Mouse (Mus musculus) common myeloid progenitor, adult 5-6 weeks (primary cell): ENCODE measurements around the gene Mapk9. TPM values are rescaled to one million over a fixed set of nuclear protein-coding genes. Genes with fewer than 3 reads are reported as not detected.
"Not testable (repeated sequence)": the region's sequence is repeated elsewhere in the genome, so short reads cannot be mapped to it uniquely, and the experiment has no call there.

Source experiments
- ATAC-seq: replicated peaks from 2 replicates; pipeline ENCODE4 v1.8.0; 2016; ENCODE audit warnings: low read depth, mild to moderate bottlenecking, moderate TSS enrichment, inconsistent platforms; ENCODE audit not compliant: poor library complexity, severe bottlenecking
- total RNA-seq: library from RNA; stranded (forward); fragments of 200-1000, 187-1606 nt; gene quantifications from 2 replicates; pipeline ENCODE4 v1.2.3, GENCODE M21; 2017

The Mapk9 gene
- 51.6 and 60.3 TPM in 2 replicates for total RNA-seq

DNA sequence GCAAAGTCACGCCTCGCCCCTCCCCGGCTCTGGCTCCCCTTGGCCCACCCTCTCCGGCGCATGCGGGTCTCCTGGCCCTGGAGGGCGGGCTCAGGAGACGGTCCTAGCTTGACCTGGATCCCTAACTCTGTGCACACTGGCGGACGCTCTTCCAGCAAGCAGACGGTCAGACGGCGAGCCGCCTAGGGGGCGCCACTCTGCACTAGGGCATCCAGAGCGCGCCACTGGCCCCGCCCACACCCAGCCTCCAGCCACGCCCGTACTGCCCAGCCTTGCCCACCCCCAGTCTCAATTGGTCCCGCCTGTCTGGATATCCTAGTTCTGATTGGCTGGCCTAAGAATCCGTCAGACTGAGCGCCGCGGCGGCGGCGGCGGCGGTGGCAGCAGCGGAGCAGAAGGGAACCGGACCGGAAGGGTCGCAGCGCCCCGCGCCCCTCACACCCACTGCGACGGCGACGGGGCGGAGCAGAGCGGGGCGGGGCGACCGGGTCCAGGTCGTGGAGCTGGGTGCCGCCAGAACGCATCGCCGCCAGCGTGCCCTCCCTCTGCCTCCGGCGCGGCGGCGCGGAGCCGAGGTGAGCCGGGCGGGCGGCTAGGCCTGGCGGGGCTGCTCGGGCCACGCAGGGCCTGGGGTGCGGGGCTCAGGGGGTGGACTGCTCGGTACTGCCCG, at the start of gene Mapk9:
Gene Mapk9 (plus strand): TSS at position 351 of the 670 bp plus-strand sequence.
- peak; percentile 86 for ATAC-seq

- ATAC-seq: no peak
Observed at GRCm38 (mm10) chr11:49798931-49799330, 47.6 kb upstream of the Mapk9 start.

DNA sequence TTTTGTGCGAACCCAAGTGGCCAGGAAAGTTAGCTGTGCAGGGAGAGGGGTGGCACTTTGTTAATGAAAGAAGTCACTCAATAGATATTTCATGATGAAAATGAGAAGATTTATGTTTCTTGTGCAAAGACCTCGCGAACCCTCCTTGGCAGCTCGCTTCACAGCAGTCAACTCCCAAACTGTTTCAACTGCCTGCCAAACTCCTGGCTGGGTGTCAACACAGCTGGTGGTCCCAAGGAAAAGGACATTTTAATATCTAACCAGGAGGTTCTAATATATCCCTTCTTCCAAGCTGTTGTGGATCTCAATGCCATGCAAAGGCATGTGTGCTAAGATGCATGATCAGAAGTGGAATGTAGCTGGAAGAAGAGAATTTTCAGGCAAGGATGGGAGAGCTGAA, 45.0 kb upstream of the Mapk9 start:
- ATAC-seq: no peak

DNA sequence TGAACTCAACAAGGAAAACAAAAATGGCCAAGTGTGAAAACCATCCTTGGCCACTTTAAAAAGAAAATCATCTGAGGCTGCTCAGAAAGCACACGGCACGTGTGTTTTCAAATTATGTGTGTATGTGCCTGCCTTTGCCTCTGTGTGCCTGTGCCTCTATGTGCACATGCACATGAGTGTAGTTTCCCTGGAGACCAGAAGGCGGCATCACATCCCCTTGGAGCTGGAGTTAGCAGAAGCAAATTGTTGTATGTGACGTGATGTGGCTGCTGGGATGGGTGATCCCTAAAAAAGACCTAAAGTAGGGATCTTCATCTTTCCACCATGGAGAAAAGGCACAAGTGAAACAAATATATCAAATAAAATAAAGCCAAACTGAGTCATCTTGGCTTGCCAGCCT, 42.8 kb upstream of the Mapk9 start:
- ATAC-seq: no peak

- ATAC-seq: no peak
Observed at GRCm38 (mm10) chr11:49806218-49806617, 40.3 kb upstream of the Mapk9 start.

DNA sequence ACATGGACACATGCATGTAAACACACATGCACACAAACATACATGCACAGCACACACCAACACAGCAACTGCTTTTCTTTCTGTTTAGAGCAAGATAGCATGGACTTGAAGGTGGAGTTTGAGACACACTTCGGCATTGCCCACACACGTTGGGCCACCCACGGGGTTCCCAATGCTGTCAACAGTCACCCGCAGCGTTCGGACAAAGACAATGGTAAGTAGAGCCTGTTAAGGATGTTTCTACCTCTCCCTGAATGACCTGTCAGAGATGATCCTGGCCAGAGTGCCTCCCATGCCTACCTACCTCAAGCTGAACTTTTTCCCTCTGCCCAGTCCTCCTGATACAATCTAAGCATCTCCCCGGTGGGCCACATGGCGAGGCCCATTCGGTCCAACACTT, 37.6 kb upstream of the Mapk9 start:
- ATAC-seq: no peak

- ATAC-seq: not testable (repeated sequence)
Observed at GRCm38 (mm10) chr11:49810696-49811095, 35.9 kb upstream of the Mapk9 start.

DNA sequence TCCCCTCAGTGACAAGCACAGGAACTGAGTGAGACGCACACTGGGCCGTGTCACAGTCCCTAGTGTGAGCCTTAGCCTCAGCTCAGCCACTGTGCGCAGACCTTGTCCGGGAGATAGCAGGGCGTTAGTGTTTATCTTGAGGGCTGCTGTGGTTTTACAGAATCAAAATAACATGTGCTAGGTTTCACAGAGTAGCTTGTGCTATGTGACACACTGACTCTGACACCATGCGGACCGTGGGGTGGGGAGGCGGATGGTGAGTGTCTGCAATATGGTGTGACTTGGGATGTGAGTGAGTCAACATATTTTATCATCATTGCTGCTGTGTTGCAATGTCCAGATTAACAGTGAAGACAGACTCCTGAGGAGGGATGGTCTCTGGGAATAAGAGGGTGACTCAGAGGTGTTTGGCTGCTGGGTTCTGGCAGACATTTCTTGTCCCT, 35.4 kb upstream of the Mapk9 start:
- ATAC-seq: peak; percentile 90

- peak; percentile 55 for ATAC-seq
Observed at GRCm38 (mm10) chr11:49811879-49812278, 34.7 kb upstream of the Mapk9 start.

GRCm38 (mm10) chr11:49818869-49819566, 27.5 kb upstream of the Mapk9 start:
- no peak for ATAC-seq

DNA sequence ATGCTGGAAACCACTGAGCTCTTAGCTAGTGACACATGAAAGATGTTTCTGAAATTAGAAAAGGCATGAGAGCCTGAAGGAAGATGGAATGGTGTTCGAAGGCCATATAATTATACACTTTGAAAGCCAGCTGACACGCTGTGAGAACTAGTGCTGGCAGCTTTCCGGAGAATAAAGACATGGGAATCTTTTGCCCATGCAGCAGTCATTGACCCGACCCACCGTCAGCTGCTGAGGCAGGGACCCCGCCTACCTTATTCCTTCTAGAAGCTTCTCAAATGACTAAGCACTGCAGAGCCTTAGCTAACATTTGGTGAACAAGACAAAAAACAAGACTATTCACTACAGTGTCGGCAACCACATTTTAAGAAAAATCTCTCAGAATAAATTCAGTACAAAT, 26.9 kb upstream of the Mapk9 start:
- no peak for ATAC-seq

GRCm38 (mm10) chr11:49820928-49821327, 25.6 kb upstream of the Mapk9 start:
- ATAC-seq: no peak

GRCm38 (mm10) chr11:49821546-49821945, 25.0 kb upstream of the Mapk9 start:
- no peak for ATAC-seq

DNA sequence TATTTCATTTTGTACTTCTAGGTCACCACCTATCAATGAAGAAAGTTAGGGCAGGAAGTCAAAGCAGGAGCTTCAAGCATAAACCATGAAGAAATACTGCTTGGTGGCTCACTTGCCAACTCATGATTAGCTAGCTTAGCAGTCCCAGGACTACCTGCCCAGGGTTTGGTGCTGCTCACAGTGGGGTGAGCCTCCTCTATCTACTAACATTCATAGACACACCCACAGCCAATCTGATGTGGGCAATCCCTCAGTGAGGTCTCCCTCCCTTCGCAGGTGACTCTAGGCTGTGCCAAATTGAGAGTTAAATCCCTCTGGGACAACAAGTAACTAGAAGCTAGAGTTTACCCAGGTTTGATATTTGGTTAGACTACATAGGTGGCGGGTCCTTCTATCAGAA, 24.2 kb upstream of the Mapk9 start:
- ATAC-seq: no peak

DNA sequence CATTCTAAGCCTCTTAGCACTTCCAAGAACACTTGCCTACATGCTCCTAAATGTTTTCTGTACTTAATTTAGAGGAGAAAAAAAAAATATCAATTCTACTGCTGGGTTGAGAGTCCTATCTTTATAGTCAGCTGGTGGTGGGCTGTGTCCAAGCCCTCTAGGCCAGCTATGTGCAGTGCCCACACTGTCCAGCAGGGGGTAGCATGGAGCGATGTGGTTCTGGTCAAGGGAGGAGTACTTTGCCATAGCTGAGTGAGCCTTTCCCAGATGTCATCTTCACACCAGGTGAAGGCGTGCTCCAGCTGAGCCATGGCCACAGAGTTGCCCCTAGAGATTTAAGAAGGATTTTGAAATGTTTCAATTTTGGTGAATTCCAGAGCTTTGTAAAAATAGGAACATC, 21.7 kb upstream of the Mapk9 start:
- ATAC-seq: peak; percentile 96

DNA sequence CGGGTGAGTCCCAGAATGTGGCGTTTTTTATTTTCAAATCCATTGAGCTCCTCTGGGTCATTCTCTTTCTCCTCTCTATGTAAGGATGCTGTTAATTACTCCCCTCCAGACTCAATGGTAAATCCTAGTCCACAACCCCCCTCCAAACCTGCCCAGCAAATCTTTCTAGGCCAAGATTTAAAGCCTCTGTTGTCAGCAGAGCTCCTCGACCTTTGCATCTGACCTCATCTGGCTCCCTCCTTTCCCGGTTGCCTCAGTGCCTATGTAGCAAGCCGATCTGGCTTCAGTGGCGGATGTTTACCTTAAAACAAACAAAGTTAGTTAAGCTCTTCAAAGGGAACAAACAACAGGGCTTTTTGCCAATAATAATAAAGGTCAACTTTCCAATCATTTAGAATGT, 19.3 kb upstream of the Mapk9 start:
- no peak for ATAC-seq

- 0 out of 2 replicates have a peak, but pooled peaks have one; percentile 53 for ATAC-seq
Observed at GRCm38 (mm10) chr11:49829176-49829745, 17.3 kb upstream of the Mapk9 start.

DNA sequence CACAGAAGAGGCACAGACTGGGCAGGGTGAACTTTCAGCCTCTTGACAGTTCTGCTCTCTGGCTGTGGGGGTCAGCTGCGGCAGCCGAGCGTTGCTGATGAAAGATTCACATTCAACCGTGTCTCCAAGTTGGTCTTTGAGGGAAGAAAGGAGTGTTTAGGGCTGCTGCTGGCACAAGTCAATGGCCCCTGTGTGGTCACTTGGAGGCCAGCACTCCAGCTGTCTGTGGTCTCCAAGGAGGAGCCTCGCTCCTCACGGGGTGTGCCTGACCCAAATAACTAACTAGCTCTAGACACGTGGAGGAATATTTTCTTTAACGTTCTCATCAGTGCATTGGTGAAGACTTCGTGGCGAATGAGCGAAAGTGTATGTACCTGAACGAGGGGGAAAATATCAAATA, 14.6 kb upstream of the Mapk9 start:
- no peak for ATAC-seq

- ATAC-seq: no peak
Observed at GRCm38 (mm10) chr11:49832962-49833361, 13.6 kb upstream of the Mapk9 start.

GRCm38 (mm10) chr11:49834248-49834647, 12.3 kb upstream of the Mapk9 start:
- no peak for ATAC-seq

GRCm38 (mm10) chr11:49835257-49835956, 11.1 kb upstream of the Mapk9 start:
- ATAC-seq: no peak
